Mouse (Mus musculus) gastrocnemius, postnatal 36 days (tissue): ENCODE data around the gene Traf3ip1. TPM values are rescaled to one million over a fixed set of nuclear protein-coding genes. Genes with fewer than 3 reads are reported as not detected.
"Not testable (repeated sequence)": the region's sequence is repeated elsewhere in the genome, so short reads cannot be mapped to it uniquely, and the experiment has no call there.

Experiments used
- DNase-seq, 2 experiments: peaks; one replicate each; pipeline ENCODE4 v3.0.0; 2022
- intact Hi-C: fragments of 180-260 bp; cut with DNase I; formaldehyde crosslinking; loops from one replicate; pipeline ENCODE4 v1.15.1; 2025
- total RNA-seq, 2 experiments: library from RNA; stranded (reverse); gene quantifications; 2 replicates each; pipeline ENCODE4 v1.2.3; 2021

Gene Traf3ip1
- total RNA-seq, 2 experiments from 2014 or later: 2.7 to 3.4 TPM

DNA sequence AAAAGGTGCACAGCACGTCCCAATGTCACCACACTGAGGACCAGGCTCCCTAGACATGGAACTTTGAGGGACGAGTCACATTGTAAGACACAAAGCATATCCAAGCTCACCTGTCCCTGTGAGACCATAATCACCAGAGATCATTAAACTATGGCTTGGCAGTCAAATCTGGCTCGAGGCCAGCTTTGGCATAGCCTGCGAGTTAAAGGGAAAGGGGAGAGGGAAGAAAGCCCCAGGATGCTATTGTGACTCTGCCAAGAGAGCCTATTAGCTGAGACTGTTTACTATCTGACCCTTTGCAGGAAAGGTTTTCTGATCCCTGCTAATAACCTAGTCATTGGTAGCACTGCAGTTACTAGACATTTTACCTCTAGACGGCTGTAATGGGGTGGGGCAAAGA, 30.0 kb upstream of the Traf3ip1 start:
- intact Hi-C loops: loop anchor here (5.0 kb wide), 1 partner anchor 37 kb away; no protein-coding TSS in a partner anchor
- DNase-seq: no peak

DNA sequence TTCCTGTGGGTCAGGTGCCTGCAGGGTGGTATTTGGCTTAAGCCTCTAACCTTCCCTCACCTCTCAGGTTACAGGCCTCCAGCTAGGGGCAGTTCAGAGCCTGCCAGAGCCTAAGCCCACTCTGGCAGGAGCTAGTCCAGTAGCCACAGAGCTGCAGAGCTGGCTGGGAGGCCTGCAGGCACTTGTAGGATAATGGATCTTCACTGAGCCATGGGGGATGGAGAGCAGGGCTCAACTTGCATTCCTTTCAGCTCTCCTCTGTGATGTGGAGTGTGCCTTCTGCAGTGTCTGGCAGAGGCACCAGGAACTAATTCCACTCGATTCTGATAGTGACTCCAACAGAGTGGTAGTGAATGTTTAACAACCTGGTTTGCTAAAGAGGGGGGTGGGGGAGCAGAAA, 29.2 kb upstream of the Traf3ip1 start:
- no peak for DNase-seq
- intact Hi-C loops: no loop called here

DNA sequence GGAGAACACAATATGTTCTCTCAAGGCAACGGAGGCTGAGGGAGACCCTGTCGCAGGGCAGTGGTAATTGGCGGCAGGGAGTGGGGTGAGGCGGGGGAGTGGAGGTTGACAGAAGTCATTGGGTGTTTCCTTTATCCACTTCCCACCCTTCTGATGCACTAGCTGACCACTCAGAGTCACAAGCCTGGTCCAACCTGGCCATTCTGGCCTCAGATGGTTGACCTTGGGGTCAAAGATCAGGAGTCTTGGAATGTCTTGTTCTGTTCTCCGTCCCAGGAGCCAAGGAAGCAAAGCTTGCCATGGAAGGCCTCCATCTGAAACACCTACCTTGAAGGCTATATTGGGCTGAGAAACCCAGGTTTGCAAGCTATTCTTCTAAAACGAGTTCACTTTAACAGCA, 28.3 kb upstream of the Traf3ip1 start:
- intact Hi-C loops: no loop called here
- no peak for DNase-seq

DNA sequence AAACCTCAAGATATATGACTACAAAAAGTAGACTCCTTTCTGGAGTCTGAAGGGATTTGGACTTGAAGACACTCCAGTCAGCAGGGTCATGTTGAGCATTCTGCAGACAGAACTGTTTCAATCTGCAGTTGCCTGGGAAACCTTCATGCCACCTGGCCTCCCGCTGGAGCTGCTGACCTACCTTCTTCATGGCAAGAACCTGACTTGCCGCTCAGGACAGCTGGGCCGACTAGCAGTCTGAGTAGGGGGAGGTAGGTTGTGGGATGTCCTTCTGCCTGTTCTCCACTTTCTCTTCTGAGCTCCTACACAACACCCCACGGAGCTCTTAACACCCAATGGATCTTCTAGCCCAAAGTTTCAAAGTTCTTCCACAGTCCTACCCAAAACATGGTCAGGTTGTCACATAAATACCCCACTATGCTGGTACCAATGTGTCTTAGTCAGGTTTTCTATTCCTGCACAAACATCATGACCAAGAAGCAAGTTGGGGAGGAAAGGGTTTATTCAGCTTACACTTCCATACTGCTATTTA, 24.5 kb upstream of the Traf3ip1 start:
- DNase-seq: no peak
- intact Hi-C loops: no loop called here

DNA sequence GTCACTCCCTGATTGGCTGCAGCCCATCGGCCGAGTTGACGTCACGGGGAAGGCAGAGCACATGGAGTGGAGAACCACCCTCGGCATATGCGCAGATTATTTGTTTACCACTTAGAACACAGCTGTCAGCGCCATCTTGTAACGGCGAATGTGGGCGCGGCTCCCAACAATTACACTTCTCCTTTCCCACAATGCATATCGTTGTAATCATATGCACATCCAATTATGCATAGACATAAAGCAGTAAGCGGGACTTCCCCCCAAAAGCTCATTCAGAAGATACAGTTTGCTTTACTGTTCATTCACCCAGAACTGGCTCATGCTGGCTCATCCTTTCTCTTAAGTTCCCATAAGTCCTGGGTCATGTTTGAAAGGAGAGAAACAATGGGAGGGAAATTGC, 16.3 kb upstream of the Traf3ip1 start:
- intact Hi-C loops, DNase-seq: not testable (repeated sequence)

DNA sequence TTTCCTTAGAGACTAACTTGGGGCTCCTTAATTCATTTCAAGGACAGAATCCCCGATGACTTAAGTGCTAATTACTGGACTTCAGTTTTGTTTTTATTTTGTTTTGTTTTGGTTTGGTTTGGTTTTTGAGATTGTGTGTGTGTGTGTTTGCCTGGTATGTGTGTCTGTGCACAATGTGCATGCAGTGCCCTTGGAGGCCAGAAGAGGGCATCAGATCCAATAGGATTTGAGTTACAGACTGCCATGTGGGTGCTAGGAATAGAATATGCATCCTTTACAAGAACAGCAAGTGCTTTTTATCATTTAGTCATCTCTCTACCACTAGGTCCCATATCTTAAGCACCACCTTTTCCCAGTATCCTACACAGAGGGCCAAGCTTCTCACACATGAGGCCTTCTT, 15.5 kb upstream of the Traf3ip1 start:
- intact Hi-C loops: no loop called here
- DNase-seq: no peak

DNA sequence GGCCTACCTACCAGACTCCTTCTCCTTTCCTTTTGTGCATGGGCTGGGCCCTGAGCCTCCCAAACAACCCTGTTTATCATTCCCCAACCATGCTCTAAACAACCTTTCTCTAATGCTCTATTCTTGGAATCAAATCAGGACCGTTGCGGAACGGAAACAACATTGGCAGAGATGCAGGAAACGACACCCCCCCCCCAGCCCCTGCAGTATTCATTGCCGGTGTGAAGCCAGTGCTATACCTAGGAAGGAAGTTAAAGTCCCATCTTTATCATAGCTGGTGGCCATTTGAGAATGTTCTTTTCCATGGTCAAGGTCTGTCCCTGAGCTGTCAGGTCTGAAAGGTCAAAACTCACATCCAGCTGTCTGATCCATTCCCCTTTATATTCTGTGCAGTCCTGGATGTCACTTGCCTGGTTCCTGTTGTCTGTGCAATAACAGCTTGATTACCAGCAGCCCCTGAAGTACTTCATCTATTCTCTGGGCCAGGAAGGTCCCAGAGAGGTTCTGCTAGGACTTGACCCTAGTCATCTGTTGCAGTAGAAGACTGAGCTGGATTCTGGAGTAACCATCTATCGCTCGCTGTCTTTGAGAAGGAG, 11.7 kb upstream of the Traf3ip1 start:
- DNase-seq: no peak
- intact Hi-C loops: loop anchor here (1.0 to 5.0 kb wide), 2 partner anchors 53 to 135 kb away; no protein-coding TSS in a partner anchor

DNA sequence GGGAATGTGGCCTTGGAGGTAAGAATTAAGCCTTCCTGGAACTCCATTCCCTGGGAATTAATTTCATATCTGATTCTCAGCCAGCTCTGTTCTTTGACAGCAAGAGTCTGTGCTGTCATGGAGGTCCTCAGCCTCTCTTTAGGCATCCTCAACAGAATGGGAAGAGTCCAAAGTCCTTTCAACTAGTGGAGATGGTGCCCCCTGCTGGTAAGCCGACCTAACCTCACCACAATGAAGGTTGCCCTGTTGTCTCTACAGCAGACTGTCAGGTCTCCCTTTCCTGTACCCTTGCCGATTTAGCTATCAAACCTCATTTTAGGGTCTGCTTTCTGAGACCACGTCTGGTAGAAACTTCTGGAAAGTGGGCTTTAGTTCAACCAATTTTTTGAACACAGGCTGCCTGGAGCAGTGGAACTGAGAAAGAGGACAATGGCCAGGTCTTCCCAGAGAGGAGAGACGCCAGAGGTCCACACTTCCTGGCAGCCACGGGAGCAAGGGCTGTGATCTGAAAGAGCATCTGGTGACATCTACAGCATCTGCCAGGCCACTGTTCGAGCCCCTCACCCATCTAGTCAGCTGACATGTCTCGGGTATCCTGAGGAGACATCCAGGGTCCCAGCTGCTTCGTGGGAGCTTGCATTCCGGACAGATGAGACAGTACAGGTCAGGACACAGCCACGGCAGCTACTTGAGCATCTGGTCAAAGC, 11.0 kb upstream of the Traf3ip1 start:
- DNase-seq: peak; percentile 78 to 86
- intact Hi-C loops: loop anchor here (1.0 to 5.0 kb wide), 2 partner anchors 54 to 136 kb away; no protein-coding TSS in a partner anchor

DNA sequence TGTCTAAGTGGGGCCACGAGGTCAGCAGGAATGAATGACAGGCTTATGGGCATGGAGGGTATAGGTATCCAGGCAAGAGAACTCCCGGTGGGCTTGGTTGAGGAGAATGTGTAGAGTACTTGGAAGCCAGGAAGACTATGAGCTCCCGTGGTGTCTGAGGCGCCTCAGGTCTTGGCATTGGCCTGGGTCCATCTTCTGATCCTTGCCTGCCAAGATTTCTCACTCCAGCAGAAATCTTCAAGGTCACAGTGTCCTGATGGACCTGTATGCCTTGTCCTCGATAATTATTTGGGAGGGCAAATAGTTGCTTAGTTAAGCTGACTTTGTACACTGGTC, 10.5 kb upstream of the Traf3ip1 start:
- intact Hi-C loops: loop anchor here (5.0 kb wide), 1 partner anchor 137 kb away; no protein-coding TSS in a partner anchor
- no peak for DNase-seq

DNA sequence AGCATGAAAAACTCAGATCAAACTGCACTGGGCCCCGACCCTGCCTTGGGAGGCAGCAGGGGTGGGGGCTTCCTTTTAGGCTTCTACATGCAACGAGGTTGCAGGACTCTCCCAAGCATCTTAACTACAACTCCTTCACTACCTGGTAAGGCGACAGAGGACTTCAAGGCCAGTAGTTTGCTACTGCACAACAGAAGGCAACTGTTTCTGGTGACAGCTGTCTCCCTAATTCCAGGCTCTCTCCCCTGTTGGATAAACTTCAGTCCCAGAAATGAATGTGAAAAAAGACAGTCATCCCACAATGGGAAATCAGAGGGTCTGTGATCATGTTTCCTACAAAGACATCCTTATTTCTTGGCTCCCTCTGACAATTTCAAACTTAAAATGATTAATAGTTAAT, 9.0 kb upstream of the Traf3ip1 start:
- intact Hi-C loops: no loop called here

DNA sequence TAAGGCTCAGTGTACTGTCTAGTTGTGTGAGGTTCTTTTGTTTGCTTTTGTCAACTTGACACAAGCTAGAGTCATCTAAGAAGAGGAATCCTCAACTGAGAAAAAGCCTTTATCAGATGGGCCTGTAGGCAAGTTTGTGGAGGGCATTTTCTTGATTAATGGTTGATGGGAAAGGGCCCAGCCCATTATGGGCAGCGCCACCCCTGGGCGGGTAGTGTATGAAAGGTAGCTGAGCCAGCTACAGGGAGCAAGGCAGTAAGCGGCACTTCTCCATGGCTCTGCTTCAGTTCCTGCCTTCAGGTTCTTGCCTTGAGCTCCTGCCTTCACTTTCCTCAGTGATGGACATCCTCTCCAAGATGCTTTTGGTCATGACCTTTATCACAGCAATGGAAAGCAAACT, 8.3 kb upstream of the Traf3ip1 start:
- no peak for DNase-seq
- intact Hi-C loops: no loop called here

More for the DNA sequence above, 9.0 kb upstream of the Traf3ip1 start:
- no peak for DNase-seq

DNA sequence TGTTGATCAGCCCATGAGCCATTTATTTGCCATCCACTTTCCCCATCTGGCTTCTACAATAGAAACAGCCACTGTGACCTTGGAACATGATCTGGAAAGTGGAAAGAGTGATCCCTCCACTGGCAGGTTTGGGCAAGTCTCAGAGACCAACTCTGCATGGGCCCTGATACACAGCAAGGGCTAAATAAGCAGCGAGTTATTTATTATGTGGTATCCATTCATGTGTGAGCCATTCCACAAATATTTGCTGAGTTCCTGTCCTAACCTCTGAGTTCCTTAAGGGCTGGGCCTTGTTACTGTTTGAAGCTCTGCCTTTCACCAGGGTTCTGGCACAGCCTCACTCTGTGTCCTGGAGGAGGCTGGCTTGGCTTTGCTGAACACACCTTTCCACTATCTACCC, 4.1 kb upstream of the Traf3ip1 start:
- DNase-seq: no peak
- intact Hi-C loops: no loop called here

DNA sequence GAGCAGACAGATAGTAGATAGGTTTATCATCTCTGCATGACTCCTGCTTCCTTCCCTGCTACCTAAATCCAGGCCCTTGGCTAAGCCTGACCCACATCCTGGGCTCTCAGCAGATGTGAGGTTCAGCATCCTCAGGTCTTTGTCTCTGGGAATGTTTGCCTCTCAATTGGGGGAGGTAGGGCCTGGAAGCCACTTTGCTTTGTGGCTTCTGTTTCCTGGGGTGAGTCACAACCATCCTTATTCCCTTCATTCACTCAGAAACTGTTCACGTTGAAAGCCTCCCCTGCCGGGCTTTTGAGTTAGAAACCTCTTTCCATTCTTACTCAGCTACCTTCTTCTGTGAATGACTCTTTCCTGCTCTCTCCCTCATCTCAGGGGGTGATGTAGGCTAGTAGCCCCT, 1.7 kb upstream of the Traf3ip1 start:
- DNase-seq: no peak
- intact Hi-C loops: no loop called here

DNA sequence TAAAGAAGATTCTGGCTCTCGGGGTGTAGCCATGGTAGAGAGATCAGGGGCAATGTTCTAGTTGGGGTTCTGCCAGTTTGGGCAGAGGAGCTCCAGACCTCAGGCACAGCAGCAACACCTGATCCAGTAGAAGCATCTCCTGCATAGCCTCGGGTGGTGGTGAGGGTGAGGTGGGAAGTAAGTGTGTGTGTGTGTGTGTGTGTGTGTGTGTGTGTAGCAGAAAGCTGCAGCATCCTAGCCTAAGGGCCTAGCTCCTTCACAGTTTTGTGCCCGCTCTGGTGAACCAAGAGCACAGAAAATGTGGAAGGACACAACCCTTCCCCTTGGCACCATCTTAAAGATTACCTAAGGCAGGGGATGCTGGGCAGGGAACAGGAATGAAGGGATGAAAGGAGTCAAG, 509 bp upstream of the Traf3ip1 start:
- no peak for DNase-seq
- intact Hi-C loops: no loop called here

DNA sequence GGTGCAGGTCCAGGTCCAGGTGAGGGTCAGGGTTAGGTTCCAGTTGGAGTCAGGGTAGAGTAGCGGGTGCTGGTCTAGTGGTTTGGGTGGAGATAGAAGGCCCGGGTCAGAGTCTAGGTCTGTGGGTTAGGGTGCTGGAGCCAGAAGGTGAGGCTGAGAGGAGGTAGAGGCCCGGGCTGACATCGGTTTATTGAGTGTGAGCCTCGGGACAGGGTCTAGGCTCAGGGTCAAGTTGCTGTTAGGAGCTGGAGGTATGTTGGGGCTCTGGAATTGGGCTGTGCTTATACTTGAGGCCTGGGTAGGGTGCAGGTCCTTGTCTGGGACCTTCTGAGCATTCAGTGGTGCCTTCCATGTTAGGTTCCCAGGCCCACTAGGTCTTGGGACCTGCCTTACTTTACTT, 874 bp downstream of the Traf3ip1 start:
- DNase-seq: no peak
- intact Hi-C loops: no loop called here

DNA sequence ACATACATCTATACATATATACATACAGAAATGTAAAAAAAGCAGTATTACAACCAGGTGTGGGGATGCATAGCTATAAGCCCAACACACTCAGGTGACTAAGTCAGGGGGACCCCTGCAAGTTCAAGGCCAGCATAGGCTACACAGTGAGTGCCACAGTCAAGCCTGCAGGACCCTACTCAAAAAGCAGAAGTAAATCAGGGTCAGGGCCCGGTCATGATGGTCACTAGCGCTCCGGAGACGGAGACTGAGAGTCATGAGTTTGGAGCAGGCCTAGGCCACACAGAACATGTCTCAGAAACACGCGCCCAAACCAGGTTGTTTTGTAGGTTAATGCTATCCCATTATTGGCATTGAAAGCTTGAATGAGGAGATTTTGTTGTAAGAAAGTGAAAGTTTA, 4.1 kb downstream of the Traf3ip1 start:
- intact Hi-C loops: no loop called here
- DNase-seq: no peak

DNA sequence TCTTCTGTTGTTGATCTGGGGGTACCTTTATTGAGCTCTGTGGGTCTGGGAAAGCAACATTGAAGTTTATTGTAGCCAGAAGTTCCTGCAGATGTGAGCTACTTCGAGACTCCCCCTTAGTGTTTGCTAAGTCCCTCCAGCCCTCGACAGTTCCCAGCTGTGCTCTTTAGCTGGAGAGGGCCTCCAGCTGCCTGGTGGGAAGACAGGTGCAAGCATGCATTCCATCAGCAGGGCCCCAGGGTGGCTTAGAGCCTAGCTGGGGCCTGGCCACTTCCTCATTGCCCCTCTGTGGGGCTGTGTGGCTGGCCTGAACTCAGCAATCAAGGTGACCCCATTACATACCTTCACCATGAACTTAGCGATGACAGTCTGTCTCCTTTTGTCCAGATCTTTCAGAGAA, 10.2 kb downstream of the Traf3ip1 start:
- DNase-seq: no peak
- intact Hi-C loops: no loop called here

DNA sequence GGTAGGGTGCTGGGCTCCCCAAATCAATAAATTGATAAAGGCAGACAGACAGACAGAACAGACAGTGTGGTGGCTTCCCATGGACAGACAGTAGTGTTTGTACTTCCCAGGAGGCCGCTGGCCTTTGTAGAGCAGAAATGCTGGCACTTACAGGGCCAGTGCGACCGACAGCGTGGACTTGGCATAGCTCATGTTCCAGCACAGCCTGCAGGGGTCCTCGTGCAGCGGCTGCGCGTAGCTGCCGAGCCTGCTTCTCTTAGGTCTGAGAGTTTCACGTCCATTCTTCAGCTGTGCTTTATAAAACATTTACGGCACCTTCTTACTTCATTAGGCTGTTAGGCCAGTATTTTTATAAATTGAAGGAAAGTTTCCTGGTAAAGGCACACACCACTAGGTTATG, 20.5 kb downstream of the Traf3ip1 start:
- intact Hi-C loops: no loop called here

DNA sequence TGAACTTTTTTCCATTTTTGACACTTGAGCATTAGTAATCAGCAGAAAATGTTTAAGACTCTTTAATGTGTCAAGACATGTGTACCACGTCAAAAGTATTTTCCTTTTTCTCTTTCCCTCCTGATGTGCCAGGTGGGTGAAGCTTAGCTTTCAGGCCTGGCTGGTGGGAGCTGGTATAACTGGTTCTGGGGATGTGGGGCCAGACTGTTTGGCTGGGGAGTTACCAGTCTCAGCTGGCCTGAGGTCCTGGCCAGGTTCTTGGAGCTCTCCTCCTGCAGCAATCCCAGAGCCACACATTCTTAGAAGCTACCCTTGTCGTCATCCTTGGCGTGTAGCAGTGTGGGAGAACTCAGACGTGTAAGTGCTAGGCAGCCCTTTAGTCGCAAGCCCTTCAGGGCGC, 21.2 kb downstream of the Traf3ip1 start:
- intact Hi-C loops: no loop called here
- DNase-seq: no peak

More for the DNA sequence above, 20.5 kb downstream of the Traf3ip1 start:
- DNase-seq: no peak

DNA sequence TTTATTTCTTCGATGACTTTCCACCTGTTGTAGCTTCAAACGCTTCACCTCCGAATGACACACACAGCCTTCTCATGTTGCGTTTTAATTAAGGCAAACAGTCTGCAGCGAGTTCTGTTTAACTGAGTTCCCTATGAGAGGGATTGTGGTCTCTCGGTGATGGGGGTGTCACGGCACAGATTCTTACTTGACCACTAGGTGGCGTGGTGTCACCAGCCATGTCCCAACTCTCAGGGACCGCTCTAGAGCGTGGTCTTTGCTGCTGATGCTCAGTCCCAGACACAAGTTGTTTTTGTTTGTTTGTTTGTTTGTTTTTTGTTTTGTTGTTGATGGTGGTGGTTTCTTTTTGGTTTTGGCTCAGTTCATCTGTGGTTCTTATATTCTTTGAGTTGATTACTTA, 29.3 kb downstream of the Traf3ip1 start:
- intact Hi-C loops: loop anchor here (2.0 to 5.0 kb wide), 2 partner anchors 231 to 349 kb away; no protein-coding TSS in a partner anchor
- DNase-seq: peak in 1 of 2 experiments; percentile 47

DNA sequence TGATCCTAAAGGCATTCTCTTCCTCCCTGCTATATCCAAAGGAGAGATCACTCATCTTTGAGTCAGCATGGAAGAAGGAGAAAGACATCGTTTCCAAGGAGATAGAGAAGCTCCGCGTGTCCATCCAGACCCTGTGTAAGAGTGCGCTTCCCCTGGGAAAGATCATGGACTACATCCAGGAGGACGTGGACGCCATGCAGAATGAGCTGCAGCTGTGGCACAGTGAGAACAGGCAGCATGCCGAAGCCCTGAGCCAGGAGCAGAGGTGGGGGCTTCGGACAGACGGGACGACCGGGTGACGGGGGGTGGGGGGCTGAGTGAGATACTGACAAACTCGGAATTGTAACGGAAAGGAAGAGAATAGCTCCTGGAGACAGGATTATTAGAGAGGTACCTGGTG, 31.4 kb downstream of the Traf3ip1 start:
- intact Hi-C loops: loop anchor here (2.0 kb wide), 1 partner anchor 229 kb away; no protein-coding TSS in a partner anchor

DNA sequence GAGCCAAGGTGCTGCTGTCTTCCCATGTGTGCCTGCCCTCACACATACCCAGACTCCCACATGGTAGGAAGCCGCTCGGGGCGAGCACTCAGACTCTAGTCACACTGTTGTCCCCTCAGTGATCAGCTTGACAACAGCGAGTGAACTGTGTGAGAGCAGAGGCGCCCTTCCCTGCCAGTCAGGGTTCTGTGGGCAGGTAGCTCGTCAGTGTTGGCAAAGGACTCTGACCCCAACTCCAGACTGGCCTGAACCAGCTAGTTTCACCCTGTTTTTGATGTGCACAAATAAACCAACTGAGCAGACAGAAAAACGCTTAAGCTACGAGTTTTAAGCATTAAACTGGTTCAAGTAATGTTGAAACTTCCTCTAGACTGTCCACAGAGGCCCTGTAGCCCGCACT, 35.7 kb downstream of the Traf3ip1 start:
- intact Hi-C loops: no loop called here
- DNase-seq: no peak

More for the DNA sequence above, 31.4 kb downstream of the Traf3ip1 start:
- no peak for DNase-seq
